Mouse (Mus musculus): ENCODE data around the gene Trpc4ap.

Gene Trpc4ap

DNA sequence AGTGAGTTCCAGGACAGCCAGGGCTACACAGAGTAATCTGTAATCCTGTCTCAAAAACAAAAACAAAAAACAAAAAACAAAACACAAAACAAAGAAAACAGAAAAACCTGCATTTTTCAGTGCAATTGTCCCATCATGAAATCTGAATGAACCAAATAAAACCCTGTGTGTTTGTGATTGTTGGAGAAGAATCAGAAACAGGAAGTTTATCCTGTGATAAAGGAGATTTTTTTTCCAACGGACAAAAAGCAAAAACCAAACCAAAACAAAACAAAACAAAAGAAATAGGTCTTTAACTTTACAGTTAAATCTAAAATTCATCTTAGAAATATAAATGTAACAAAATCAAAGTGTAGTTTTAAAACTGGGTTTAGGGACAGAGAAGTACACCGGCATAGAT, 2.4 kb upstream of the Trpc4ap start:
- in situ Hi-C loops (cut with MboI, MseI), result no loop called here

DNA sequence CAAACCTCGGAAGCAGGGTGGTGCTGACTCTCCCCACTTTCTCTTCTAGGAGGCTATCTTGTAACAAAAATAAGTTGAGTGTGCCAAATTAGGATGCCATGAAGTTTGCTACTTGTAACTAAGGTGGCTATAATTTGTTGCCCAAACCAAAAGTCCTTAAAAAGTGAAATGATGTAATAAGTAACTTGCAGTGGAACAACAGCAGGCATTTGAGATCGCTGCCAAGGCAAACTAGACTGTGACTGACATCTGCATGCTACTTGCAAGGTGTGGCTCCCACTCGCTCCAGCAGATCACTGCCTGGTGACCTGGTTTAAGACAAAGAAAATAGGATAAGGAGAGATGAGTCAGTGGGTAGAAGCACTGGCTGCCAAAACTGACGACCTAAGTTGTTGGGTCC, 952 bp upstream of the Trpc4ap start:
- in situ Hi-C loops (cut with MboI, MseI), result no loop called here

DNA sequence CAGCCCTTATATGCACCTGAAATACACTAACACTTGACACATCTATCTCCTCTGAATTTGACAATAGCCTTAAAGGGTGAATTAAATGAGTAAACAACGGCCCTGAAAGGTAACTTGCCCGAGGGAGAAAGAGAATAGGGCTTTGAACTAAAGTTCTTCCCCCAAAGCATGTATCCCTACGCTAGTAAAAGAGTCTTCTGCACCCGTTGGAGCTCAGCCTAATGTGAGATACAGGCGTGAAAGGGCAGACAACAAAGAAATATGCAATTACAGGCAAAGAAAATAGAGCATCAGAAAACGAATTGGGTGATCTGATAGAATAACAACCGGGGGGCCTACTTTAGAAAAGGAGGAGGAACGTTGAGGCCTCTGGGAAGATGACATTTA, 855 bp downstream of the Trpc4ap start:
- in situ Hi-C loops (cut with MboI, MseI), result no loop called here

DNA sequence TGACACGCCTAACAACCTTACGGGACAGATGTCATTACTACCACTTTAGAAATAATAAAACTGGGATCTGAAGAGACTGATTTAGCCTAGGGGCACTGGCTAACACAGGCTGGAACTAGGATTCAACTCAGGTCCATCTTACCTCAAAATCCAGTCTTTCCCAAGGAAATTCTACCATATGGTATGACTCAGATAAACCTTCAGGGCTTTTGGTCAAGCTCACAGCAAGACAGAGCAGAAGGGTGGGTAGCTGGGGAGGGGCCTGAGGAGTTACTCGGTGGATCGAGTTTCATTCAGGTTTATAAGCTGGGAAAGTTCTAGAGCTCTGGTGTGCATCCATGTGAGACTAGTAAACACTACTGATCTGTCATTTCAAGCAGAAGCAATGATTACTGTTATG, 3.0 kb downstream of the Trpc4ap start:
- in situ Hi-C loops (cut with MboI, MseI), result loop anchor here in 1 of 2 experiments (10.0 kb wide), 1 partner anchor 1036 kb away; no protein-coding TSS in a partner anchor

DNA sequence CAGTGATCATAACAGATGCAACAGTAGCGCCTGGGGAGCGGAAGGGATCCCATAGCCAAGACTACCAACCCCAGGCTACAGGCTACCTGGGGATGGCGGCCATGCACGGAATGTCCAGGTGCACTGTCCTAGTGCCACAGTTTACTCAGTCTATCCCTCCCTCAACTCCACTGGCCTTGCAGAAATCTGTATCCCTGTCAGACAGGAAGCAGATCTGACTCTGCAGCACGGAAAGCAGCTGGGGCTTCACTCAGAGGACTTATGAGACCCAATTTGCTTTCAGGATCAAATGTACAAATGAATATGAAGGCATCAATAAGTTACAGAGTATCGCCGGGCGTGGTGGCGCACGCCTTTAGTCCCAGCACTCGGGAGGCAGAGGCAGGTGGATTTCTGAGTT, 4.4 kb downstream of the Trpc4ap start:
- in situ Hi-C loops (cut with MboI, MseI), result loop anchor here in 1 of 2 experiments (10.0 kb wide), 1 partner anchor 1037 kb away; no protein-coding TSS in a partner anchor

DNA sequence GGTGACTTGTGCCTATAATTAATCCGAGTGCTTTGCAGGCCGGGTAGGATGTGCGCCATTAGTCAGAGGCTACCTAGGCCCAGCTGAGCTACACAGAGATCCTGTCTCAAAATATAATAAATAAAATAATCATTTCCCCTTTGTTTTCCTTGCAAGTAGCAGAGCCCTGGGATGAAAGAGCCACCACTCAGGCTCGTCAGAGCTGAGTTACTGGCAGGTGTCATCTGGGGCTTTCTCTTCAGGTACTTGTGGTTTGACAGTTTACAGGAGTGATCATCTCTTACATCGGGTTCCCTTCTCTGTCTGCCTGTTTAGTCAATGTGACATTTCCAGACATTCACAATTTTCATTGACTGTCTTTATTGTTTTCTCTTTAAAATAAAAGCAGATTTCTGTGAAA, 5.6 kb downstream of the Trpc4ap start:
- in situ Hi-C loops (cut with MboI, MseI), result loop anchor here in 1 of 2 experiments (10.0 kb wide), 1 partner anchor 1038 kb away; no protein-coding TSS in a partner anchor

DNA sequence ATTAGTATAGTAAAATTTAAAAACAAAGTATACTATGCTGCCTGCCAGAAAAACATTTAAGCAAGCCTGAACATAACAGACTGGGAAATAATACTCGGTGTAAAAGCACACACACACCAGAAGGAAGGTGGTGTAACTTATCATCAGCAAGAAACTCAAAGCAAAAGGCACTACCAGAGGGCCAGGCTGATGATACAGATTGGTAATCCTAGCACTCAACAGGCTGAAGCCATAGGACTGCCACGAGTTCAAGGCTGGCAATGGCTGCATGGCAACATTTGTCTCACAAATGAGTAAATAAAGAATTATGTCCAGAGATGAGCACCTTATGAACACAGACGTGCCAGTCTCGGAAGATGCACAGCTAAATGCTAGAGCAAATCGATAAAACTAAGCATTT, 8.4 kb downstream of the Trpc4ap start:
- in situ Hi-C loops (cut with MboI, MseI), result loop anchor here in 1 of 2 experiments (10.0 kb wide), 1 partner anchor 1041 kb away; no protein-coding TSS in a partner anchor

DNA sequence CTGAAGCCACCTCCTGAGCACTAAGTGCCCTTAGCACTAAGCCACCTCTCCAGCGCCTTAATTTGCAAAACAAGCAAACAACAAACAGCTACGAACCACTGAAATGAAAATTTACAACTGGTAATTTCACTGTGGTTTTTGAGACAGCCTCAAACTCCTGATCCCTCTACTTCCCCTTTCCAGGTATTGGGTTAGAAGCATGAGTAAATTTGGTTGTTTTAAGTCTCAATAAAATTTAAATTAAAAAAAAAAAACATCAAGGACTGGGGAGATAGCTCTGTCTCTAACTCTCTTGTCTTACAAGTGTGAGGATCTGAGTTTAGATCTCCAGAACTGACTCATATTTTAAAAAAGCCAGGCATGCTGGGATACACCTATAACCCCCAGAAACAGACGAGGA, 9.0 kb downstream of the Trpc4ap start:
- in situ Hi-C loops (cut with MboI, MseI), result loop anchor here in 1 of 2 experiments (10.0 kb wide), 1 partner anchor 1042 kb away; no protein-coding TSS in a partner anchor

DNA sequence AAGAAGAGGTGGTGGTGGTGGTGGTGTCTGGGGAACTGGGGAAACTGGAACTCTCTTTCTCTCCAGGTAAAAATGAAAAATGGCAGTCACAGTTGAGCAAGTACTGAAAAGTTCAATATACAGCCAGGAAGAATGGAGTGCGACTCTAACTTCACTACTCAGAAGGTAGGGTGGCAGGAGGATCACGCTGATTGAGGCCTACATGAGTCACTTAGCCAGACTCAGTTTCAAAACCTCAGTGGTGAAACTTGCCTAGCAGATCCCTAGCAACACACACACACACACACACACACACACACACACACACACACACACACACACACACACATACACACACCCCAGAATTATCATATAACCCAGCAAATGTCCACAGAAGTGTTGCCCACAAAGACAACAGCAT, 10.3 kb downstream of the Trpc4ap start:
- in situ Hi-C loops (cut with MboI, MseI), result loop anchor here in 1 of 2 experiments (10.0 kb wide), 1 partner anchor 1043 kb away; no protein-coding TSS in a partner anchor

DNA sequence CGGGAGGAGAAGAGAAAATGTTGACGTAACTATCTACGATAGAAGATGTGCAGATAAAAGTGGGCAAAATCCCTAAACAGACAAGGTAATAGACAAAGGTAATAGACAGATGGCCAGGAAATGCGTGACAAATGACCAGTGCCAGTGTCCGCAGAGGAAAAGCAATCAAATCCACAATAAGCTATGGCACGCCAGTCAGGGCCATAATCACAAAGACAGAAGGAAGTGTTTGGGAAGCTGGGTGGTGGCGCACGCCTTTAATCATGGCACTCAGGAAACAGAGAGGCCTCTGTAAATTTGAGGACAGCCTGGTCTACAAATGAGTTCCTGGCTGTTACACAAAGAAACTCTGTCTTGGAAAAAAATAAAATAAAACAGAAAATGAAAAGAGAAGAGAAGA, 11.0 kb downstream of the Trpc4ap start:
- in situ Hi-C loops (cut with MboI, MseI), result loop anchor here in 1 of 2 experiments (10.0 kb wide), 1 partner anchor 1044 kb away; no protein-coding TSS in a partner anchor

DNA sequence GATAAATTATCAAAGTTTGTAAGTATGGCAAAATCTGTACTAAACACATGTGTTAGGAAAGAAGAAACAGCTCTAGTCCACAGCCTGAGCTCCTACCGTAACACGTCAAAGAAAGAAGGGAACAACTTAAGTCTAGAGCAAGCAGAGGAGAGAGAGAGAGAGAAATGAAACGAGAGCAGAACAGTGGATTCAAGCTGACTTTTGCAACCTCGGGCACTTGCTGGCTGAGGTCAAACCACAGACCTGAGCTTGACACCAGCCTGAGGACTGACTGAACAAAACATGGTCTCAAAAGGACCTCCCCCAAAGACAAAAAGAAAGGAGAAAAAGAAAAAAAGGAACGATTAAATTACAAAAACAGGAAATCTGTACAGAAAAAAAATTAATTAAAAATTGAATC, 11.6 kb downstream of the Trpc4ap start:
- in situ Hi-C loops (cut with MboI, MseI), result loop anchor here in 1 of 2 experiments (10.0 kb wide), 1 partner anchor 1044 kb away; no protein-coding TSS in a partner anchor

DNA sequence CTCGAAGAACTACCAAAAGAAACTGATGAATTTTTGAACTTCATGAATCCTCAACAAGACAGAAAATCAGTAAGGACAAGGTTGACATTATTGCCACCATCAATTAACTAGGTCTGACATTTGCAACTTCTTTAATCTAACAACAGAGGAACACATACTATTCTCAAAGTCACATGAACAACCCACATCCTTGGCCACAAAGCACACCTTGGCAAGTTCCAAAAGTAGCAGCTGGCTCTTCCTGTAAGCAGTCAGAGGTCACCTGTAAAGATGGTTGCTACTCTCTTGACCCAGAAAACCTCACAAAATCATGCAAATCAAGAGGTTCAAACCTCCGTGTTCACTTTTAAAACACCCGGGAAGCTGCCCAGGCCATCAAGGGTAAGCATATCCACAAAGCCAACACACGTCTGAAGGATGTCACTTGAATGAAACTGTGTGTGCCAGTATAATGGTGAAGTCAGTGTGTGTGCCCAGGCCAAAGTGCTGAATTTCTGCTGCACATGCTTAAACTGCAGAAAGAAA, 12.5 kb downstream of the Trpc4ap start:
- in situ Hi-C loops (cut with MboI, MseI), result loop anchor here in 1 of 2 experiments (10.0 kb wide), 1 partner anchor 1045 kb away; no protein-coding TSS in a partner anchor

DNA sequence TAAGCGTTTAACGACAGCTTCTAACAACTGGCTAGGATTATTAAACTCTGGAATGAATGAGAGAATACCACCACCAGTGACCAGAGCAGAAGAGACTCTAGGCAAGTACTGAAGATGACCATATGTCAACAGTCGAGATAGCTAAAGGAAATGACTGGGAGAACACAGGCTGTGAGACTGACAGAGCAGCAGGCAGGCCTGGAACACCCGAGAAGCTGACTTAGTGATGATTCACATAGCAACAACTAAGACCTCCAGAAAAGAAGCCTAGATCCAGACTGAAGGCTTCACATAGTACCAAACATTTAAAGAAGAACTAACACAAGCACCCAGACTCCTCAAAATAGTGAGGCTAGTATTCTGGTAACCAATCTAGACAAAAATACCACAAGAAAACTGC, 17.1 kb downstream of the Trpc4ap start:
- in situ Hi-C loops (cut with MboI, MseI), result no loop called here

DNA sequence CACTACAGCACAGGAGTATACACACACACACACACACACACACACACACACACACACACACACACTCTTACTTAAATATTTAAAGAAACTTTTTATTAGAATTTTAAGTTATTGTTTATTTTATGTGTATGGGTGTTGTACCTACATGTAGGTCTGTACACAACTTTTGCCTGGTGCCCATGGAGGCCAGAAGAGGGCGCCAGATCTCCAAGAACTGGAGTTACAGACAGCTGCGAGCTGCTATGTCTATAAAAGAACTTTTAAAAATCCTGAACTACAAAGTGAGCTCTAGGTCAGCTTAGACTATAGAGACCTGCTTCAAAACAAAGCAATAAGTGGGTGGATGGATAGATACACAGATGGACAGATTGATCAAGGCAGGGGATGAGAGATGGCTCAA, 18.6 kb downstream of the Trpc4ap start:
- in situ Hi-C loops (cut with MboI, MseI), result loop anchor here (5.0 kb wide), 2 partner anchors 79 to 94 kb away; partner anchors contain the start of gene Procr (in 1 of the 2)

DNA sequence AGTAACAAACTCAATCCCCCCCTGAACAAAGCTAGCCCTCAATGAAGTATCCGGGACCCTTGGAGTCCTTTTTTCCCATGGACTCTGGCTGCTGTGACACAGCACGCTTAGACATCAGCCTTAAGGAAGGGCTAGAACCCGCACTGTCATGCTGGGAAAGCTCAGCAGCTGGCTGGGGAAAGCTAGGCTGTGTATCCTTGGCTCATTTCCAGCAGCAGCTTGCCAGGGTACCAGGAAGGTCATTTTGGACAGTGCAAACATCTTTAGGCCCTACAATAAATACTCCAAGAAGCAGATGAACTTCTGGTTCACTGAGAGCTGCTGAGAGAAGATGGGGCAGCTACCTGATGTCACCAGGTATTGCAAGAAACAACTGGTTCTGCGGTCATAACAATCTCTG, 20.9 kb downstream of the Trpc4ap start:
- in situ Hi-C loops (cut with MboI, MseI), result loop anchor here (5.0 kb wide), 2 partner anchors 81 to 96 kb away; partner anchors contain the start of gene Procr (in 1 of the 2)

DNA sequence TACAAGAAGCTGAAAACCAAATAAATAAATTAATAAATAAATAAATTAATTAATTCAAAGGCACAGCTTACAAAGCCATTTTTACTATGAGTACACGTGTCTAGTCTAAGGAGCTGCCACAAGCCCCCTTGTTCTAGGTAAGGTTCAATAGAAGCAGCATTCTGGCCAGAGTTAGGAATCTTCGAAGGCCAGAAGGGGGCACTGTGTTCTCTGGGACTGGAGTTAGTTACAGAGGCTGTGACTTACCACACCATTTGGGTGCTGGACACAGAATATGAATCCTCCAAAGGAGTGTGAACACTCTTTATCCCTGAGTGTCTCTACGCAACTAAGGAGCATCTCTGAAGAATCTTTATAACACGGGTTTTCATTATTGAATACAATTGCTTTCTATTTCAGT, 23.7 kb downstream of the Trpc4ap start:
- in situ Hi-C loops (cut with MboI, MseI), result no loop called here

DNA sequence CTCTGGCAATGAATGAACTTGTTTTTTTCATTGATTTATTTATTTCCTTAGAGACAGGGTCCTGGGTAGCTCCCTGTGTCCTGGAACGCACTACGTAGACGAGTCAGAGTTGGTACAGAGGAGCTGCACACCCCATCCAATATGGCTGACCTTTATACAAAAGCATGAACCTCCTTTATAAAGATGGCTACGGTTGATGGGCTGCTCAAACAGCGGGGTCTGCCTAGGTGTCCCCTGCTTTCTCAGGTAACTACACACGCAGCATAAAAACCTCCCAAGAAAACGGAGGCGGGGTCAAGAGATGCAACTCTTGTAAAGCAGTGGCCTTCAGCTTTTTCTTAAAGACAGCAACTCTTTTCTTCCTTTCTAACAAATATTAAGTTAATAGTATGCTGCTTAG, 24.3 kb downstream of the Trpc4ap start:
- in situ Hi-C loops (cut with MboI, MseI), result no loop called here

DNA sequence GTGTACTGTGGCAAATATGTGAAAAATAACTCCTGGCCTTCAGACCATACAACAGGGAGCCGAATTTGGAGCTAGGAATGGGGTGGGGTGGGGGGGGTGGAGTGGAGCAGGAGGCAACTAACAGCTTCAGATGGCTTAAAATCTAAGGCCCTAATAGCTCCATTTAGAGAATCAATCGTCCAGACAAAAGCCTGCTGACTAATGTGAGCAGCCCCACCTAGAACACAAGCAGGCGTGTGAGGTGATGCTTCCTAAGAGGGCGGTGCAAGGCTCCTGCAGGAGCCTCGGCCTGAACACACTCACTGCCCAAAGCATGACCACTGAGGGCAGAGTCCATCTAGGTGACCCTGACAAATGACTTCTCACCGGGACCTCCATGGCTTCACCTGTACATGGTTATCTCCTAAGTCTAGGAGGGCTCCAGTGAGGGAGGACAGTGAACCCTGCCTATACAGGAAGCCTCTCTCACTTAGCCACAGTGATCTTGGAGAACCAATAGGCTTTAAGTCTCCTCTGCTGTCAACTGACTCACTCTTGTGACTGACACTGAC, 28.2 kb downstream of the Trpc4ap start:
- in situ Hi-C loops (cut with MboI, MseI), result loop anchor here in 1 of 2 experiments (5.0 kb wide), 1 partner anchor 53 kb away; no protein-coding TSS in a partner anchor

DNA sequence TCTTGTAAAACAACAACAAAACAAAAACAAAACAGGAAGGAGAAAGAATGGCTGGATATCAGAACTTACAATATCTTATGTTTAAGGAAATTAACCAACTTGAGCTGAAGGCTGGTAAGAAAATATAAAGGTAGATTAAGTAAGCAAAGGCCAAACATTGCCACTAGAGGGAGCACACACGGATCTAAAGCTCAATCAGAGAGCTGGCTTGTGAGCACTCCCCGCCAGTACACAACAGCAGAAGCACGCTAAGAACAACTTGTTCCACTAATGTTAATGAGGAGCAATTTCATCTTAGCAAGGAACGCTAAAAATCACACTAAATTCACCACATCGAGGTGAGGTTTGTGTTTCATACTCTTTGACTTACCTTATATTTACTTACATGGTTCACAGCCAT, 29.1 kb downstream of the Trpc4ap start:
- in situ Hi-C loops (cut with MboI, MseI), result loop anchor here in 1 of 2 experiments (5.0 kb wide), 1 partner anchor 54 kb away; no protein-coding TSS in a partner anchor

DNA sequence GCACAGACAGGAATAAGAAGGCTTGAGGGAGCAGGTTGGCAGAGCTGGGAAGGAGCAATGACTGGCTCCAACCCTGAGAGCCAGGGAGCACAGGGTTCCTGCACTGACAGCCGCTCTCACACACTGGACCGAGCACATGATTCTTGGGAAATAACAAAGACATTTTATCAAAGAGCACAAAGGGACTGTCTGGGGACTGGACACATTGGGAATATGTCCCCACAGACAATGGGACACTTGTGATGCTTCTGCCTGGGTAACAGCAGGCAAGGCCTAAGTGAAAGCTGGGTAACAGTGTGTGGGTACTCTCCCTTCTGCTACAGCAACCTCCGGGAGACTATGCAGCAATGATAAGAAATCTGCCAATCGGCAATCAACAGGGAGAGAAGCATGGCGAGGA, 29.8 kb downstream of the Trpc4ap start:
- in situ Hi-C loops (cut with MboI, MseI), result loop anchor here in 1 of 2 experiments (5.0 kb wide), 1 partner anchor 55 kb away; no protein-coding TSS in a partner anchor

DNA sequence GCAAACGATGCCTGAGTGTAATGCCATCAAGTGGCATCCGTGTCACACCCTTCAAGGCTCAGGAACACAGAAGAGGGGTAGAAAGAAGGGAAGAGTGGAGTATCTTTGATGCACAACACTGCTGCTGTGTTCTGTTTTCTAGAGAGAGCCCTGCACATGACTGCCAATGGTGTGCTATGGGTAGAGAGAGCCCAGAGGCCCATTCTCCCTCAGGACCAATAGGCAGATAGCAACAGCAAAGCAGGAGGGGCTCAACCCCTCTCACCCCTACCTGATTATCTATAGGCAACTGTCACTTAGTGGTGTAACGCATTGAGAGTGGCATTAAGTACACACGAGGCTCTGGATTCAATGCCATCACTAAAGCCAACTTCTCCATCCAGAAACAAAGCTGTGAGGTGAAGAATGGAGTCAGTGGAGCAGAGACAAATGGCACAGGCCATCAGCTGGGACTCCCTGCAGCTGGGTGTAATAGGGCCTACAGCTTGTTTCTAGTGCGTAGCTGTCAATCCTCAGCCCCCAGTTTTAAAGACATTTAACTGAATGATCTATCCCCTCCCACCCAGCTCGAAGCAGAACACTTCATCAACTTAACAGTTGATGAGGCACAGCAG, 36.3 kb downstream of the Trpc4ap start:
- in situ Hi-C loops (cut with MboI, MseI), result no loop called here

DNA sequence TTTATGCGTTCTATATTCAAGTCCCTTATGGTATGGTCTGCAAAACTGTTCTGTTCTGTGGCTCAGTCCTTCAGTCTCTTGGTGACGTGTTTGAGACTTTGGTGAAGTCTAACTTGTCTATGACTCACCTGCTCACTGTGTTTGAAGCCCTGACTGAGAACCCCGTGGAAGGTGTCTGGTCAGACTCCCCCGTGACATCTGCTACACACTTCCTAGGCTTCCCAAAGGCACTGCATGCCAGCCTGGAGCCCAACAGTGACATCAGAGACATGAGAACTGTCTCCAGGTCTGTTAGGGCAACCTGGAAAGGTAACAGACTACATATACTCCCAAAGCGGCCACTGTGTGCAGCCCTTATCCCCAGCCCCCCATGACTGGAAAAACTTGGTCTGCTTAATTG, 39.6 kb downstream of the Trpc4ap start:
- in situ Hi-C loops (cut with MboI, MseI), result no loop called here
